Mouse (Mus musculus) megakaryocyte, embryonic 14.5 days (primary cell): Measurements from ENCODE around the gene Zswim9.

Experiments used
- FLI1 ChIP-seq: IDR thresholded peaks from 2 replicates; pipeline ENCODE4 v1.6.1; 2012; ENCODE audit warnings: low read length, inconsistent platforms, mixed read lengths
- GATA1 ChIP-seq: IDR thresholded peaks from 3 replicates; pipeline ENCODE4 v1.6.1; 2012; ENCODE audit warnings: mixed read lengths, low read length, inconsistent platforms, borderline replicate concordance

DNA sequence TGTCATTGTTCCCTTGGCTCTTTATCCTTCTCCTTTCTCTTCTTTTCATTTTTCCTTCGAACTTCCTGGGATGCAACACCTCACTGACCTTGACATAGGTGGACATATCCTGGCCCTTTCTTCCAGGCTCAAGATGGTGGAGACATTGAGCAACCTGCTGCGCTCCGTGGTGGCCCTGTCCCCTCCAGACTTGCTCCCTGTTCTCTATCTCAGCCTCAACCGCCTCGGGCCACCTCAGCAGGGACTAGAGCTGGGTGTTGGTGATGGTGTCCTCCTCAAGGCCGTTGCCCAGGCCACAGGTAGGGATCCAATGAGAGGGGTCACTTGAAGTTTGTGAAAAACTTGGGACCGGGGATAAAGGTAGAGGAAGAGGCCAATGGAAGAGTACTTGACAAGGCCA, 16.7 kb upstream of the Zswim9 start:
- TF ChIP-seq GATA1, result no peak
- TF ChIP-seq FLI1, result no peak
